Mouse (Mus musculus): Measurements from ENCODE around the gene Cenpo.
"Not testable (repeated sequence)": the region's sequence is repeated elsewhere in the genome, so short reads cannot be mapped to it uniquely, and the experiment has no call there.

Gene Cenpo

DNA sequence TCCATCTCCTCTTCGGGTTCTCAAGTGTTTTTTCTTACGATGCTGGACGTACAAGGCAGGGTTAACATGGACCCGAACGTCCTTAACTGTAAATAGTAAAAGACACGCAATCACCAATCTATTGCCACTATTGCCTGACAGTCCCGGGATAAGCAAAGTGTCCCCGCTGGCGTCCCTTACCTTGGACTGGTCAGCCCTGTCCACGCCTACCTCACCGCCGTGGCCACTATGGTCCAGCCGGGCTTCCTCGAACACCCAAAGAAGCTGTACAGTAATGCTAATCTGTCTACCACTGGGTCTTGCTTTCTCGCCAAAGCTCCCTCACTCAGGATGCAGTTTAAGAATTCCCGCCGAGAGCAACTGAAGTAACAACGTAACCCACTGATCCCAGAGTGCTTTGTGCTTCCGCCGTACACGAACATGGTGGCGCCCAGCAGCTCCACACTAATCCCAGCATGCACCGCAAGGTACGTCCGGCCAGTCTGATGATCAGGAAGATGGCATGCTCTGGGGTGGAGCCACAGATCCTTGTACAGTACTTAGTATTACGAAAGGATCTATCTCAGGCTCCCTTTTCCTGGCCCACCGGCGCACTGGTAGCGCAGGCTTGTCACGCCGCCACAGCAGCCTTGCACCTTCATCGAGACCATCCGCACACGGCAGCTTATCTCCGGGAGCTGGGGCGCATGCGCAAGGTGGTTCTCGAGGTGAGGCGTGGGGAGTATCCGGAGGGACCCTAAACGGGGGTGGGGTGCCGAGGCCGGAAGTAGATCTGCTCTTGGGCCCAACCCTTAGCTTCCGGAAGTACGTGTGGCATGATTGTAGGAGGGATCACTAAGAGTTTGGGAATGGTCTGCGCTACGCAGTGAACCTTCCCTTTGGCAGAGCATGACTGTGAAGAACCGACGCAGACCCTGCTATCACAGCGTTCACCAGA, at the start of gene Cenpo, which contains the start of gene Ptrhd1:
Gene Cenpo (minus strand): TSS at position 723 of the 937 bp plus-strand sequence.
Gene Ptrhd1 (plus strand): TSS at position 456 of the 937 bp plus-strand sequence.
- DNase-seq (ENCODE audit: extremely low read depth, low read depth, low spot score): peak; percentile 68

DNA sequence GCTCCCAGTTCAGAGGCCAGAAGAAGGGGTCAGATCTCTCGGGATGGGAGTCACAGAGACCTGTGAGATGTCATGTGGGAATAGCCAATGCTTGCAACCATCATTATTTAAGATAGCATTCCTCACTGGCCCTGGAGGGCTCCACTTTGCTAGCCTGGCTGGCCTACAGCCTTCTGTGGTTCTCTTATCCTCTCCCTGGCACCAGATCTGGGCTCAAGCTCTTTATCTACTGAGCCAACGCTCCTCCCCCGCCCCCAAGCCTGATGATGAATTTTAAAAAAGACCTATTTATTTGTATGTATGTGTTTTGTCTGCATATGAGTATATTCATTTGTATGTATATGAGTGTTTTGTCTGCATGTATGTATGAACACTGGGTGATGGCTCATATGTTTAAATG, 45.8 kb upstream of the Cenpo start:
- no peak for DNase-seq (ENCODE audit: extremely low read depth, low read depth, low spot score)

DNA sequence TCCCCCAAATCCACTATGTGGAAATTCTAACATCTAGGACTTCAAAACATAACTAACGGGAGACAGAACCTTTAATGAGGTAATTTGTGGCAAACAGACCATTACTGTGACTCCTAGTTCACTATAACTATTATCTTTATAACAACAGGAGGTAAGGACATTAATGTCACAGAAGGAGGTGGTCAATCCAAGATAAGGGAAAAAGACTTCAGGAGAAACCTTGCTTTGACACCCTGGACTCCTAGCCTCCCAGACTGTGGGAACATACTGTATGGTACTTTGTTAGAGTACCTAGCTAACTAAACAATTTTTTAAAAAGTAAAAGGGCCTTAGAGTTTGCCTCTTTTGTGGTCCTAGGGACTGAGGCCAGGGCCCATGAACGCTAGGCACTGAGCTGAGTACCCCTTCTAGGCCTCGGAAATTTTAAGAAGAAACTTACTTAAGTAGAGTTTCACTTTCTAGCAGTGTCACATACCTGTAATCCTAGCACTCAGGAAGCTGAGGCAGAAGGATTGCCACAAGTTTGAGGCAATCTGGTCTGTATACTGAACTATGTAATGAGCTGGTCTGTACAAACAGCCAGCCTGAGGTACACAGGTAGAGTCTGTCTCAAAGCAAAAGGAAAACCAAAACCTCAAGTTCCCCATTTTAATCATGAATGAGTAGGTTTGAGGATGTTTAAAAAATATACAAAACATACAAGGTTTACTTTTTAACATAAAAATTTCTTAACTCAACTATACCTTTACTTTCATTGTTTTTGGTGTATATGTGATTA, 45.1 kb upstream of the Cenpo start:
- no peak for DNase-seq (ENCODE audit: extremely low read depth, low read depth, low spot score)

- DNase-seq (ENCODE audit: extremely low read depth, low read depth, low spot score): no peak
Measured at GRCm38 (mm10) chr12:4271078-4271477, 37.0 kb upstream of the Cenpo start.

DNA sequence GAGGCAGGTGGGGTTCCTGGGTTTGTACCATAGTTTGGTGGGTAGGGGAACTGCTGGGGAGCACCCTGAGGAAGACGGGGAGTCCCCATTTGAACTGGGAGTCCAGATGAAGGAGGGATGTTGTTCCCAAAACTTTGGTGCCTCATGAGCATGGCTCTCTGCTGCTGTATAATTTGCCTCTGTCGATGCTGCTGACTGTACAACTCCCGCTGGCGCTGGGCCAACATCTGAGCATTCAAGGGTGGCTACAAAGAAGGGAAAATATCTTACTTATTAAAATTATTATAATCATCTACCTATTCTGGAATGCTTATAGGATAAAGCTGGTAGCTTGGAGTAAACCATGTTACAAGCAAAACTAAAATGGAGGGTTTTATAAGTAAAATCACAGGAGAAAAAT, 33.7 kb upstream of the Cenpo start:
- no peak for DNase-seq (ENCODE audit: extremely low read depth, low read depth, low spot score)

DNA sequence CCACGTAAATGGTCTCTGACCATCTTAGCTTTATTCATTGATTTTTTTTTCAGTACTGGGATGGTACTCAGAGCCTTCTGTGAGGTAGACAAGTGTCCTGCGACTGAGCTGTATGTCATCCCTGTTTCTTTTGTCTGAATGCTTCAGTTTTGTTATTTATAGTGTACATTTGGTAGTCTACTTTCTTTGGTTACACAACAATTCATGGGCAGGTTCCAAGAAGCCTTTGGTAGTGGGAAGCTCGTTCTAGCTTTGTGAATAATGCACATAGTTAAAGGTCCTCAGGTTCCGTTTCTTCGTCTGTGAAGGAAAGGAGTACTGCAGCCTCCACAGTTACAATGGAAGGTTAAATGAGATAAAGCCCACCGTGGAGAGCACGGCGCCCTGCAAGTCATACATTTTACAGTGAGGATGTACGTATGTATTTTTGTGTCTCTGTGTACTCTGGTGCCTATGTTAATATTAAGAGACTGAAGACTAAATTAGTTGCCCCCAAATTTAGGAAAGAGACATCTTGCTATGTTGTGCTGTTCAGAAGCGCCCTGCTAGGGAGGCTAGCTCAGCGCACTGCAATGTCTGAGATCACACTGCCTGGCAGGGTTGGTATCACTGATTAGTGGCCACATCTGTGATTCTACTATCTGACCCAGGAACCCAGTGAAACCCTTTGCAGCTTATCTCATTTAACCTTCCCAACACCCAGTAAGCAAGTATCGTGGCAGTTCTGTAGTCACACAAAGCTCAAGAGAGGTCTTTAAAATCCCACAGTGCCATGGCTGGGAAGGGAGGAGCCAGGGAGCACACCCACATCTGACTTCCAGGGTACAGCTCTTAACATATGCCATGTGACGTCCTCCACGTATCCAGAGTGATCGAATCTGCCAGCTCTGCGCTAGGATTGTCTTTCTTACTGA, 18.9 kb upstream of the Cenpo start:
- DNase-seq (ENCODE audit: extremely low read depth, low read depth, low spot score): no peak

GRCm38 (mm10) chr12:4249786-4250185, 15.7 kb upstream of the Cenpo start:
- no peak for DNase-seq (ENCODE audit: extremely low read depth, low read depth, low spot score)

DNA sequence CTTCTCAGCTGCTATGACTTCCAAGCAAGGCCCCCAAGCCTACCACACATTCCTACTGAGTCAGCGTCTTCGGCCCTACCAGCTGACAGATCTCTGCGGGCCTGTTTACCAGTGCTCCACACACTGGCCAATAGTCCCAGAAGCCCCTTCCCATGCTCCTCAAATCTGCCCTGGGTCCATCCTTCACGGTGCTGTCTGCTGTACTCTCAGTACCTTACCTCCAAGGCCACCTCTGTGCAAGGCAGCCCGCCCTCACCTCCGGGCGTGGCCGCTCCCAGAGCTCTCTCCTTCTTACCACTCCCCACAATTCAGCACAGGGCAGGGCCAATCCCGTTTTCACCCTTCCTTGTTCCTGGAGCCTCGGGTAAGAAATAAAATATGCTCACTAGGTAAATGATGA, 11.6 kb upstream of the Cenpo start:
- DNase-seq (ENCODE audit: extremely low read depth, low read depth, low spot score): no peak

DNA sequence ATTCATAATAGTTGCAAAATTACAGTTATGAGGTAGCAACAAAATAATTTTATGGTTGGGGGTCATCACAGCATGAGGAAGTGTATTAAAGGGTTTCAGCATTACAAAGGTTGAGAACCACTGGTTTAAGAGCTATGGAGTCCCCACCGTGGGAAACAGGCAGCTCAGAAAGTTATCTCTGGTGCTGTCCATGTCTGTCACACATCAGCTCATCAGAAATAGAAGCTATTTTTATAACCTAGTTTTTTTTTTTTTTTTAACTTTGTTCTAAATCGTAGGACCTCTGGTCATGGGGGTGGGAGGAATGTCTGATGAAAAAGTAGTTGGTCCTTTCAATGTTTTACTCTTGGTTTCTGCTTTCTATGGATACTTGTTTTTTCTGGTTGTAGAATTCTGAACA, 9.7 kb upstream of the Cenpo start:
- DNase-seq (ENCODE audit: extremely low read depth, low read depth, low spot score): no peak

DNA sequence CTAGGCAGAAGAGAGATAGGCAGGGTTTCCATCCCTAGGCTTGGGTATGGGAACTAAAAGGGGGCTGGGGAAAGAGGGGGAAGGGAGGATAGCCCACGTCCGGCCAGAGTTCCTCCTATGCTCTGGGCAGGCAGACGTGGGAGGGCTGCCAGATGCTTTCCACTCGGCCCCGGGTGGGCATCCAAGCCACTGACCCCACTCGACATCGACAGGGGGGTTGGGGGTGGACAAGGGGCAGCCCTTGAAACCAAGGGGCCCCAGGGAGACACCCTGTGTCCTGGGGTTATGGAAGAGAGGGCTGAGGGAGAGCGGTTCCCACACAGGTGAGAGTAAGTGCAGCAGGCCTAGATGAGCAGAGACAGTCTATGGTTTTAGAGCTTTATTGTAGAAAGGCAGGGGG, 6.2 kb upstream of the Cenpo start:
- not testable (repeated sequence) for DNase-seq (ENCODE audit: extremely low read depth, low read depth, low spot score)

DNA sequence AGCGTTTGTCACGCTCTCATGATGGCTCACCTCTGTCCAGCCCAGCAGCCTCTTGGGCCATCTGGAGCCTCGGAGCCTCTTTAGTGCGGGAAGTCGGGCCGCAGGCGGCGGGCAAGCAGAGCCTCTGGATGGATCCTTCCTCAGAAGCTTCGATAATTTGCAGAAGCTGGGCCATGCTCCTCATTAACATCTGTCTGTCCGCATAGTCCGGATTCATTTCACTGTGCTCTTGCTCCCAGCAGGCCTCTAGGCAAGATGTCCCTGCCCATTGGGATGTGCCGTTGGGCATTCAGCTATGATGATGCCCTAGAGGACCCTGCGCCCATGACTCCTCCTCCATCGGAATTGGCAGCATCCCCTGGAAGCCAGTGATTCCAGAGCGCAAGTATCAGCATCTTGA, 3.4 kb upstream of the Cenpo start:
- DNase-seq (ENCODE audit: extremely low read depth, low read depth, low spot score): no peak

DNA sequence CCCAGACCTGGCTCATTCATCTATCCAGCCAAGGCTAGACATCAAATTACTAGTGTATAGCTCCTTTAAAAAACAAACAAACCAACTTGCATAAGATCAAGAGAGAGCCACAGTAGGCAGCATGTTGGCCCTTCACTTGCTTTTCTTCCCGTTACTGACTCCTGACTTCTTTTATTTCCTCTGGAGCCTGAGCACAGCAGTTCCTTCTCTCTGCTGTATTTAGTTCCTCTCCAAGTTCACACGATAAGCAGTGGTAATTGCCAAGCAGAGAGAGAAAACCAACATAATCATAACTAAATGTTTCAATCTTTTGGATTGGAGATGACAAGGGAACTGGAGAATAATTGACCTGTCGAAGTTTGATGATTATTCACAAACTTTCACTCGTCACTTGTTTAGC, 1.3 kb downstream of the Cenpo start:
- DNase-seq (ENCODE audit: extremely low read depth, low read depth, low spot score): no peak

DNA sequence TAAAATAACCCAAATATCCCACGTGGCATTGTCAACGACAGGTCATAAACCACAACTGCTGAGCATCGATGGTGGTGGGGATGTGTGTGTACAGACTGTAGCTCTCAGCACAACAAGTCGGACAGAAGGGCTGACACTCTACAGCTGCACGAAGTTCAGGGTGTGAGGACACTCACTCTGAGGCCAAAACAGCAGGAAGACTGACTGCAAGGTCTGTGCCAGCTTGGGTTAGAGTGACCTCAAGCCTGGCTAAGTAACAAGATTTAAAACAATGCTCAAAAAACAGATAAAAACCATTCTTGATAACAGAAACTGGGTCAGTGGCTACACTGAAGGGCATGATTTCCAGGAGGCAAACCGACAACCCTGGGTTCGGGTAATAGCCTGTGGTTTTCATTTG, 3.9 kb downstream of the Cenpo start:
- DNase-seq (ENCODE audit: extremely low read depth, low read depth, low spot score): no peak

- no peak for DNase-seq (ENCODE audit: extremely low read depth, low read depth, low spot score)
Measured at GRCm38 (mm10) chr12:4212908-4213307, 21.2 kb downstream of the Cenpo start.

- no peak for DNase-seq (ENCODE audit: extremely low read depth, low read depth, low spot score)
Measured at GRCm38 (mm10) chr12:4211174-4211573, 22.9 kb downstream of the Cenpo start.

DNA sequence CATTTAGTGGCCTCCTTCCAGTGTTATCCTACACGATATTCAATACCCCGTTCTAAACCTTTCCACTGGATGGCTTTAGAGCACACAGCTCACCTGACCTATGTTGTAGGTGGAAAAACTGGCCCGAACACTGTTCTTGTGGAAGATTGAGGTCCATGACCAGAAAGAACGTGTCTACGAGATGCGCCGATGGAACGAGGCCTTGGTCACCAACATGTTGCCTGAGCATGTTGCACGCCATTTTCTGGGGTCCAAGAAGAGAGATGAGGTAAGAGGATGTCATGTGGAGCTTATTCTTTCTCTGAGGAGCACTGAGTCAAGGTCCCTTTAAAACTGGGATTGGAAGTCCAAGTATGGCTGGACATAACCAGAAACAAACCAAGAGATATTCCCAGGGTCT, 24.9 kb downstream of the Cenpo start:
- no peak for DNase-seq (ENCODE audit: extremely low read depth, low read depth, low spot score)

DNA sequence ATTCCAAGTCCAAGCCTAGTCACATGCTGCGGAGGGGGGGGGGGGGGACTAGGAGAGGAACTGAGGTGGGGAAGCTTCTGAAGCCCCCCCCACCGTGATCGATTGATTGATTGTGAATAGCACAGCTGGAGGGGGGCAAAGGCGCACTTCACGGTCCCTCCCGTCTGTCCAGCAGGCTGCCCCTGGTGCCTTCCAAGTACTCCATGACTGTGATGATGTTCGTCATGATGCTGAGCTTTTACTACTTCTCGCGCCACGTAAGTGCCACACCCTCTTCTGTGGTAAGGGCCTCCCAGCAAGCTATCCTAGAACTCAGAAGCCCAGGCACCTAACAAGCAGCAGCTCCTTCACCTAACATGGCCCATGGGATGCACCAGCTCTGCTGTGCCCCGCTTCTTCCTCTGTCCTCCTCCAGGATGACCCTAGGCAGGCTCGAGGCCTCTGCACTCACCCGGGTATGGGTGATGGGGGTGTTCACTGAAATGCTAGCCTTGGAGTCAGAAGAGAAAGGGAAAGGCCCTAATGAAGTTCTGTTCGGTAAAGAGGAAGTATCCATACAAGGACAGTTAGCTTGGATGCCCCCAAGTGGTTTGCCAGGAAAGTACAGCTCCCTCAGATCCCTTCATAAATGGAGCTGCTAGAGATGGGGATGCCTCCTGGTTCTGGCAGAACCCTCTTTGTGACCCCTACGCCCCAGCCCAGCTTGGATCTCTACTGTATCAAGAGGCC, 25.5 kb downstream of the Cenpo start:
- DNase-seq (ENCODE audit: extremely low read depth, low read depth, low spot score): no peak

GRCm38 (mm10) chr12:4206106-4206505, 28.0 kb downstream of the Cenpo start:
- DNase-seq (ENCODE audit: extremely low read depth, low read depth, low spot score): no peak

DNA sequence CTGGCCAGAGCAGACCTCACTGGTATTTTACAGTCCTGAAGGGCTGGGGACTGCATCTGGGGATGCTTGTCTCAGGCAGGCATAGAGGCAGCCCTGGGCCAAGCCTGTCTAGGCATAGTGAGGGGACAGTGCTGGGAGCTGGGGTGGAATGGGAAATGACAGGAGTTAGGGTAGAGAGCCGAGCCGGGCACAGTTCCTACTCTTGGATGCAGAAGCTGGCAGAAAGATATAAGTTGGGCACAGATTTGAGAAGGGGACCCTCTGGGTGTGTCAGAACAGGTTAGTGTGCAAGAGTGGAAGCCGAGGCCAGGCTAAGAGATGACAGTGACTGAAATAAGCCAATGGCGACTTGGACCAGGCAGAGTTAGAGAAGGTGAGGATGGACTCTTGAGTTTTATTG, 31.9 kb downstream of the Cenpo start:
- DNase-seq (ENCODE audit: extremely low read depth, low read depth, low spot score): no peak

DNA sequence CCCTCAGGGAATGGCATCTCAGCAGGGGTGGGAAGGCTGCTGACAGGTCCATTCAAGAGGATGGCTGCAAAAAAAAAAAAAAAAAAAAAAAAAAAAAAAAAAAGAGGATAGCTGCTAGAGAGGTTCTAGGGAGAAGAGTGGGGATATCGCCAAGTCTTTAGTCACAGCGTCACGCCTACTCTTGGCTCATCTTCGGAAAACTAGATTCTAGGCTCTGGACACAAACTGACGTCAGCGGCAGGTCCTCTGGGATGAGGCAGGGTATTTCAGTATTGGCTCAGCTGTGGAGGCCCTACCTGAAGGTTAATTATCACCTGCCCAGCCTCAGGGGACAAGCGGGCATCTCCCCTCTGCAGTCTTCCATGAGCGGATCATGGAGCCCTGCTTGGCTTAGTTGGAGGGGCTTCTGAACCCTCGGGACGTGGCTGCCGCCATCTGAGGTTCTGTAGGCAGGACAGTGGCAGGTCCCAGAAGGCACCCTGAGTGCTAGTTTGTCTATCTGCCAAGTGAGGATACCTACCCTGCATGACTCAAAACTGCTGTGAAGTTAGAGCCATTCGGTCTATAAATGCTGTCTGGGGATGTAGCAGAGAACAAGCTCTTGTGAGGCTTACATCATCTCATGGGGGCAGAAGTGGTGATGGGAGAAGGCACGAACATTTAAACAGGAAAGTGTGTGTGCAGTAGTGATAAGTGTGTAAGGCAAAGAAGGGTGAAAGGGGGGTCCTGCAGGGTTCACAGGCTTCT, 32.5 kb downstream of the Cenpo start:
- DNase-seq (ENCODE audit: extremely low read depth, low read depth, low spot score): no peak
